ENCODE assay signal across 18 mouse cellular contexts in the genomic region with DNA sequence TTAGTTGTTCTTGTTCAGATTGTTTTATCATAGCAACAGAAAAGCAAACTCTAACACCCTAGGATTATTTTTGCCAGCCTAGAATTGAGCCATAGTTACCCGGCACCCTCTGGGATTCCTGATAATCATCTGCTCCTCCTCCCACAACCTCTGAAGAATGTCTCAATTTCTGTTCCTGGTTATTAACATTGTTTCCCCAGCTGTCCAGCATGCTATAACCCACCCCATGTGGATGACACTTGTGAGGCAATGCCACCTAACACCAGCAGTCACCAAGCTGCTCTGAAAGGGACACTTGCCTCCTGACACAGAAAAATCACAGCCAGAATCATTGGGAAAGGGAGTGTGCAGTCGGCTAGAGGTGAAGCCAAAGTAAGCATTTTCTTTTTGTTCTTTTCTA.
"Had no signal": no experiment of that assay in that cellular context is flagged by ENCODE, and none has a peak within 500 bp of the region (broad histone marks: within the 10 kb centered on the region; RNA-seq: fewer than 3 reads in every experiment).

No protein-coding gene starts in this region.

- H3K4me3 ChIP-seq: limb, embryonic 12.5 days; limb, embryonic 15.5 days; megakaryocyte, embryonic 14.5 days; neural tube, embryonic 12.5 days; neural tube, embryonic 15.5 days had no signal

- DNase-seq: kidney, adult 2 months; kidney, postnatal 25 days; left cerebral cortex, postnatal 4 days; liver, postnatal 0 days; lung, embryonic 14.5 days; midbrain, embryonic 14.5 days; right cerebral cortex, adult 18-20 months; right cerebral cortex, postnatal 25 days; spleen, adult 18-20 months; thymus, adult 18-20 months; thymus, postnatal 4 days had no signal

- H3K27ac ChIP-seq: kidney, postnatal 0 days; limb, embryonic 12.5 days; limb, embryonic 15.5 days; liver, embryonic 14.5 days; neural tube, embryonic 12.5 days; neural tube, embryonic 15.5 days had no signal
